Mouse (Mus musculus): ENCODE measurements around the gene Zyx.
A peak's percentile ranks its signal among the peaks of the same experiment; 100 is the strongest.

Gene Zyx

GRCm38 (mm10) chr6:42370630-42371363, 21.4 kb downstream of the Zyx start:
- DNase-seq (ENCODE audit: low spot score): no peak

- no peak for DNase-seq (ENCODE audit: low spot score)
These were observed 22.6 kb downstream of the Zyx start for GRCm38 (mm10) chr6:42372001-42372400.

- no peak for DNase-seq (ENCODE audit: low spot score)
These were observed 23.0 kb downstream of the Zyx start for GRCm38 (mm10) chr6:42372421-42372815.

GRCm38 (mm10) chr6:42372816-42373547, 23.6 kb downstream of the Zyx start, which contains the start of gene Epha1:
Epha1 (minus strand) TSS chr6:42373268.
- no peak for DNase-seq (ENCODE audit: low spot score)

GRCm38 (mm10) chr6:42373669-42374430, 24.4 kb downstream of the Zyx start:
- no peak for DNase-seq (ENCODE audit: low spot score)

- no peak for DNase-seq (ENCODE audit: low spot score)
These were observed 25.3 kb downstream of the Zyx start for GRCm38 (mm10) chr6:42374701-42375100.

- DNase-seq (ENCODE audit: low spot score): no peak
These were observed 25.7 kb downstream of the Zyx start for GRCm38 (mm10) chr6:42375131-42375530.

- DNase-seq (ENCODE audit: low spot score): no peak
These were observed 26.6 kb downstream of the Zyx start for GRCm38 (mm10) chr6:42376016-42376415.

GRCm38 (mm10) chr6:42376504-42377019, 27.1 kb downstream of the Zyx start:
- no peak for DNase-seq (ENCODE audit: low spot score)

- no peak for DNase-seq (ENCODE audit: low spot score)
These were observed 27.9 kb downstream of the Zyx start for GRCm38 (mm10) chr6:42377280-42377679.

- no peak for DNase-seq (ENCODE audit: low spot score)
These were observed 30.1 kb downstream of the Zyx start for GRCm38 (mm10) chr6:42379551-42379950.

GRCm38 (mm10) chr6:42380416-42381144, 31.1 kb downstream of the Zyx start:
- DNase-seq (ENCODE audit: low spot score): no peak

- no peak for DNase-seq (ENCODE audit: low spot score)
These were observed 31.8 kb downstream of the Zyx start for GRCm38 (mm10) chr6:42381221-42381620.

- DNase-seq (ENCODE audit: low spot score): no peak
These were observed 32.5 kb downstream of the Zyx start for GRCm38 (mm10) chr6:42381916-42382381.

- no peak for DNase-seq (ENCODE audit: low spot score)
These were observed 33.9 kb downstream of the Zyx start for GRCm38 (mm10) chr6:42383360-42383759.

- no peak for DNase-seq (ENCODE audit: low spot score)
These were observed 36.2 kb downstream of the Zyx start for GRCm38 (mm10) chr6:42385635-42386034.

- no peak for DNase-seq (ENCODE audit: low spot score)
These were observed 42.4 kb downstream of the Zyx start for GRCm38 (mm10) chr6:42391796-42392330.

GRCm38 (mm10) chr6:42395960-42396809, 46.8 kb downstream of the Zyx start:
- DNase-seq (ENCODE audit: low spot score): peak; percentile 60

GRCm38 (mm10) chr6:42397041-42397657, 47.7 kb downstream of the Zyx start:
- no peak for DNase-seq (ENCODE audit: low spot score)

- DNase-seq (ENCODE audit: low spot score): no peak
These were observed 48.9 kb downstream of the Zyx start for GRCm38 (mm10) chr6:42398285-42398684.
